Mouse (Mus musculus) gonadal fat pad, adult 2 months (tissue): Measurements from ENCODE around the gene Slc25a22. TPM values are rescaled to one million over a fixed set of nuclear protein-coding genes. Genes with fewer than 3 reads are reported as not detected.
"Not testable (repeated sequence)": the region's sequence is repeated elsewhere in the genome, so short reads cannot be mapped to it uniquely, and the experiment has no call there.

Experiments used
- DNase-seq: peaks from one replicate; pipeline ENCODE4 v3.0.0-alpha.2; 2012; ENCODE audit warnings: low read depth
- polyA plus RNA-seq: library from polyadenylated mRNA; depleted of rRNA; stranded (reverse); fragments of >200 nt; gene quantifications from 2 replicates; pipeline ENCODE4 v1.2.3, GENCODE M21; 2012

Slc25a22 gene
- polyA plus RNA-seq, 1 experiment: 120 TPM

- DNase-seq: no peak
Observed at GRCm38 (mm10) chr7:141457986-141458660, 20.4 kb upstream of the Slc25a22 start.

- no peak for DNase-seq
Observed at GRCm38 (mm10) chr7:141457236-141457635, 19.5 kb upstream of the Slc25a22 start.

DNA sequence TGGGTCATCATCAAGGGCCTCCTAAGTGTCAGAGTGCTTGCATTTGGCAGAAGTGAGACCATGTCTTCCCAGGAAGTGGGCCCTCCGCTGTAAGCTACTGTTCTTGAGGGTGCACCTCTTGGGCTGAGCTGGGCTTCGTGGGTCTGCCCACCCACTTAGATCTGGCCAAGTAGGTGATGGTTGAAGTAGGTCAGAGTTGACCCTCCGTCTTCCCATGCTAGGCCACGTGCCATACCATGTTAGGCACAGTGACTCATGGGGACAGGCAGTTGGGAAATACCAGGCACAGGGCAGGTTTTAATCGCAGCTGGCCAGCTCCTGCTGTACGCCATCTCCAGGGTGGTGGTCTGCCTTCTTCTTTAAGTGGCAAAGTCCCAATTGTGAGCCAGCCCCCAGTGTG lies 19.0 kb upstream of the Slc25a22 start:
- DNase-seq: no peak

GRCm38 (mm10) chr7:141455610-141456314 lies 18.1 kb upstream of the Slc25a22 start:
- no peak for DNase-seq

- DNase-seq: no peak
Observed at GRCm38 (mm10) chr7:141454967-141455551, 17.4 kb upstream of the Slc25a22 start, which contains the start of gene Pnpla2. Gene Pnpla2, plus strand, starts transcription at chr7:141455198.

GRCm38 (mm10) chr7:141453636-141454035 lies 15.9 kb upstream of the Slc25a22 start:
- DNase-seq: no peak

DNA sequence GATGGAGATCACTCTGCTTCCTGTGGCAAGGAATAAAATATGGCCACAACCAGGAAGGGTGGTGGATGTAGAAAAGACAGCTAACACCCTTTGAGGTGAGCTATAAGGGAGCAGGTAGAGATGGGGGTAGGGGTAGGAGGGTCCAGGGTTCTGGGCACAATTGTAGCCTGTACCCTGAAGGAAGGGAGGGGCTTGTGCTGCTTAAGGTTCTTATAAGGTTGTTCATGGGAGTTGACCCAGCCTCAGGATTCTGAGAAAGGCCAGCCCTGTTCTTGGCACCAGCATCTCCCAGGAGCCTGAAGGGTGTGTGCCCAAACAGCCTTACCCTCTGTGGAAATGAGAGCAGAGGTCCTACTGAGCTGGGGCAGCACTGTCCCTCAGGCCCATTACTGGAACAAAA lies 14.2 kb upstream of the Slc25a22 start:
- no peak for DNase-seq

GRCm38 (mm10) chr7:141447110-141447991 lies 9.7 kb upstream of the Slc25a22 start, which contains the start of gene Rplp2:
Gene Rplp2, plus strand, starts transcription at chr7:141447370.
- no peak for DNase-seq

- not testable (repeated sequence) for DNase-seq
Observed at GRCm38 (mm10) chr7:141446374-141446773, 8.7 kb upstream of the Slc25a22 start.

DNA sequence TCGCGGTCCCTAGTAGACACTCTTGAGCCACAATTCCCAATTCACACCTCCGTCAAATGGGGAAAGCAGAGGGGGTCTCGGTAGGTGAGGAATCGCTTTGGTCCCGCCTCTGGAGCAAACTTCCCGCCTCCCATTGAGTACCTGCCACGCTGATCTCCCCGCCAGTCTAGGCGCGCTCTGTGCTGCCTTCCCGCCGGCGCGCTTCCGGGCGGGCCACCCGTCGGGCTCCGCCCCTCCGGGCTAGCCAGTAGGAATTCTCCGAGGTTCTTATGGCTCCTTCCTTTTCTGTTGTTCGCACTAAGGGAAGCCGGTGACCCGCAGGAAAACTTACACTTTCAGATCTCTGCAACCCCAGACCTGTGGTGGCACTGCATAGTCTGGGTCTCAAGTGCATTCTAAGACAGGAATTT lies 6.1 kb upstream of the Slc25a22 start, which contains the start of gene Pidd1:
Gene Pidd1 (minus strand): TSS at position 198 of the 410 bp plus-strand sequence.
- DNase-seq: no peak

GRCm38 (mm10) chr7:141443081-141443821 lies 5.6 kb upstream of the Slc25a22 start:
- no peak for DNase-seq

- DNase-seq: no peak
Observed at GRCm38 (mm10) chr7:141442199-141442598, 4.5 kb upstream of the Slc25a22 start.

DNA sequence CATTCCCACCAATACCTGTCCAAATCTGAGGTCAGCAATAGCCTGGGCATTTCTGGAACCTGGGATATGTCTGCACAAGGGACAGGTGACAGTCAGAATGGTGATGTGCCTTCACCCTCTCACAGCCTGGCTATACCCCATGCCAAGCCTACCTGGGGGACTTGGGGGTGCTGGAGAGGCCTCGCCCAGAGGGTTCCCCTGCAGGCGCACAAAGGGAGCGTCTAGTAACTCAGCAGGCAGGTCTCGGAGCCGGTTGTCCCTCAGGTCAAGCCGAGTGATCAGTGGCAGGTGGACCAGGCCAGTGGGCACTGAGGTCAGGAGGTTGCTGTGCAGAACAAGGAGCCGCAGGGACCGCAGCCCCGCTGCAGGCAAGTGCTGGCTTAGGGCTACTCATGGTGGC lies 3.8 kb upstream of the Slc25a22 start:
- DNase-seq: no peak

DNA sequence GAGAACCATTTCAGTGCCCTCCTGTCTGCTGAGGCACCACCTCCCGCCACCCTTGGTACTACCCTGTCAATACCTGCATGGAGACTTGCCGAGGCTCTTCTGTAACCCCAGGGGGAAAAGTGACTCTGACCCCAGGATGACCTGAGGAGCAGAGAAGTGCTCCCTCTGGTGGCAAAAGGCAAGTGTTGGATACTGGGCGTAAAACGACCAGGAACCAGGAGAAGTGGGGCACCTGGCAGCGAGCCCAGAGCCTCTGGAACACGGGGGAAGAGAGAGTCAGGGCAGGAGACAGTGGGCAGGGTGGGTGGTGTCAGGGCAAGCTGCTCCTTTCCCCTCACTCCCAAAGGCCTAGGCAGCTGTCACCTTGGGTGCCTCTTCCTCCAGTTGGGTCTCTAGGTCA lies 2.9 kb upstream of the Slc25a22 start:
- DNase-seq: no peak

GRCm38 (mm10) chr7:141439811-141440210 lies 2.1 kb upstream of the Slc25a22 start:
- no peak for DNase-seq

- DNase-seq: no peak
Observed at GRCm38 (mm10) chr7:141439140-141439679, 1.5 kb upstream of the Slc25a22 start.

GRCm38 (mm10) chr7:141438201-141438968 lies 693 bp upstream of the Slc25a22 start:
- DNase-seq: no peak

DNA sequence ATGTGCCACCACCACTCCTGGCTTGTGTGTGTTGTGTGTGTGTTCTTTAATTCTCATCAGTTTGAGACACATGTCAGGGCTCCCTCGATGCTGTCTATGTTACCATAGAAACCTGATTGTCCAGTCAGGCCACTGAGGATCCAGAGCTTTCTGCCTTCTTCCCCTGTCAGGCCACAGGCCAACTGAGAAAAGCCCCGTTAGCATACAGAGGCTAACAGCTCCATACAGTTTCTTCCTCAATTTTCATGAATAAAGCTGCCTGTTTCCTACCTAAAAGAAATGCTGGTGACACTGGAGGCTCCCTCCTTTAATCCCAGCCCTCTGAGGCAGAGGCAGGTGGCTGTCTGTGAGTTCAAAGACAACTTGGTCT lies 1.2 kb downstream of the Slc25a22 start:
- DNase-seq: no peak

GRCm38 (mm10) chr7:141435856-141436522 lies 1.7 kb downstream of the Slc25a22 start:
- DNase-seq: no peak
